Mouse (Mus musculus): Measurements from ENCODE around the gene Irgm1.

GRCm38 (mm10) chr11:48822768-48823512 is 48.5 kb downstream of the Irgm1 start:
- TF ChIP-seq CTCF (IDR thresholded peaks at IDR 0.05; ENCODE audit: control insufficient read depth, insufficient read depth, insufficient replicate concordance, low read depth, low read length) (no peak), POLR2A (IDR thresholded peaks at IDR 0.05; ENCODE audit: control insufficient read depth, low read depth, low read length) (no peak)
